Mouse (Mus musculus): ENCODE data around the gene Cdrt4. TPM values are rescaled to one million over a fixed set of nuclear protein-coding genes. Genes with fewer than 3 reads are reported as not detected.

Gene Cdrt4
- polyA plus RNA-seq, 1 experiment, result not detected

GRCm38 (mm10) chr11:62985075-62985474 lies 34.1 kb downstream of the Cdrt4 start:
- no peaks in the 10 kb centered on the region for H3K27me3 ChIP-seq (ENCODE audit: control insufficient read depth)
- no peaks in the 10 kb centered on the region for H3K4me1 ChIP-seq (ENCODE audit: control insufficient read depth)
- no peak overlapping the region for H3K4me3 ChIP-seq (replicated peaks)
- H3K36me3 ChIP-seq (ENCODE audit: control insufficient read depth), result no peaks in the 10 kb centered on the region
- no peaks in the 10 kb centered on the region for H3K9me3 ChIP-seq (ENCODE audit: control insufficient read depth, low read length)
- TF ChIP-seq TAL1 (IDR thresholded peaks at IDR 0.05; ENCODE audit: low read length) (no peak), GATA1 (IDR thresholded peaks at IDR 0.05; ENCODE audit: low read length) (no peak)

- TF ChIP-seq GATA1 (IDR thresholded peaks at IDR 0.05; ENCODE audit: low read length) (no peak), TAL1 (IDR thresholded peaks at IDR 0.05; ENCODE audit: low read length) (no peak)
- no peaks in the 10 kb centered on the region for H3K27me3 ChIP-seq (ENCODE audit: control insufficient read depth)
- H3K36me3 ChIP-seq (ENCODE audit: control insufficient read depth), result no peaks in the 10 kb centered on the region
- H3K4me3 ChIP-seq (replicated peaks), result no peak overlapping the region
- no peaks in the 10 kb centered on the region for H3K4me1 ChIP-seq (ENCODE audit: control insufficient read depth)
- H3K9me3 ChIP-seq (ENCODE audit: control insufficient read depth, low read length), result no peaks in the 10 kb centered on the region
Observed at GRCm38 (mm10) chr11:62986578-62986977, 35.6 kb downstream of the Cdrt4 start.

GRCm38 (mm10) chr11:62990150-62990685 lies 39.2 kb downstream of the Cdrt4 start:
- TF ChIP-seq TAL1 (IDR thresholded peaks at IDR 0.05; ENCODE audit: low read length) (no peak), GATA1 (IDR thresholded peaks at IDR 0.05; ENCODE audit: low read length) (no peak)
- H3K4me3 ChIP-seq (replicated peaks), result no peak overlapping the region

GRCm38 (mm10) chr11:62990811-62991210 lies 39.8 kb downstream of the Cdrt4 start:
- Histone ChIP-seq H3K4me3 (replicated peaks) (no peak overlapping the region), H3K27me3 (ENCODE audit: control insufficient read depth) (no peaks in the 10 kb centered on the region), H3K36me3 (ENCODE audit: control insufficient read depth) (no peaks in the 10 kb centered on the region), H3K9me3 (ENCODE audit: control insufficient read depth, low read length) (no peaks in the 10 kb centered on the region), H3K4me1 (ENCODE audit: control insufficient read depth) (no peaks in the 10 kb centered on the region)
- no peak for TF ChIP-seq GATA1 (IDR thresholded peaks at IDR 0.05; ENCODE audit: low read length)
- TF ChIP-seq TAL1 (IDR thresholded peaks at IDR 0.05; ENCODE audit: low read length), result no peak

More at GRCm38 (mm10) chr11:62990150-62990685, 39.2 kb downstream of the Cdrt4 start:
- Histone ChIP-seq H3K4me1 (ENCODE audit: control insufficient read depth) (no peaks in the 10 kb centered on the region), H3K27me3 (ENCODE audit: control insufficient read depth) (no peaks in the 10 kb centered on the region), H3K36me3 (ENCODE audit: control insufficient read depth) (no peaks in the 10 kb centered on the region), H3K9me3 (ENCODE audit: control insufficient read depth, low read length) (no peaks in the 10 kb centered on the region)

- Histone ChIP-seq H3K9me3 (ENCODE audit: control insufficient read depth, low read length) (no peaks in the 10 kb centered on the region), H3K4me3 (replicated peaks) (no peak overlapping the region), H3K27me3 (ENCODE audit: control insufficient read depth) (no peaks in the 10 kb centered on the region), H3K36me3 (ENCODE audit: control insufficient read depth) (no peaks in the 10 kb centered on the region), H3K4me1 (ENCODE audit: control insufficient read depth) (no peaks in the 10 kb centered on the region)
- no peak for TF ChIP-seq TAL1 (IDR thresholded peaks at IDR 0.05; ENCODE audit: low read length)
- TF ChIP-seq GATA1 (IDR thresholded peaks at IDR 0.05; ENCODE audit: low read length), result no peak
Observed at GRCm38 (mm10) chr11:62992545-62993242, 41.7 kb downstream of the Cdrt4 start.

GRCm38 (mm10) chr11:62995066-62995754 lies 44.2 kb downstream of the Cdrt4 start:
- no peaks in the 10 kb centered on the region for H3K27me3 ChIP-seq (ENCODE audit: control insufficient read depth)
- H3K4me1 ChIP-seq (ENCODE audit: control insufficient read depth), result no peaks in the 10 kb centered on the region
- H3K36me3 ChIP-seq (ENCODE audit: control insufficient read depth), result no peaks in the 10 kb centered on the region
- no peak for TF ChIP-seq TAL1 (IDR thresholded peaks at IDR 0.05; ENCODE audit: low read length)
- no peak for TF ChIP-seq GATA1 (IDR thresholded peaks at IDR 0.05; ENCODE audit: low read length)
- no peaks in the 10 kb centered on the region for H3K9me3 ChIP-seq (ENCODE audit: control insufficient read depth, low read length)
- no peak overlapping the region for H3K4me3 ChIP-seq (replicated peaks)

- H3K9me3 ChIP-seq (ENCODE audit: control insufficient read depth, low read length), result no peaks in the 10 kb centered on the region
- no peaks in the 10 kb centered on the region for H3K27me3 ChIP-seq (ENCODE audit: control insufficient read depth)
- no peak overlapping the region for H3K4me3 ChIP-seq (replicated peaks)
- H3K4me1 ChIP-seq (ENCODE audit: control insufficient read depth), result no peaks in the 10 kb centered on the region
- TF ChIP-seq TAL1 (IDR thresholded peaks at IDR 0.05; ENCODE audit: low read length) (no peak), GATA1 (IDR thresholded peaks at IDR 0.05; ENCODE audit: low read length) (no peak)
- H3K36me3 ChIP-seq (ENCODE audit: control insufficient read depth), result no peaks in the 10 kb centered on the region
Observed at GRCm38 (mm10) chr11:62995755-62996521, 44.9 kb downstream of the Cdrt4 start.

GRCm38 (mm10) chr11:62996522-62996898 lies 45.5 kb downstream of the Cdrt4 start:
- Histone ChIP-seq H3K9me3 (ENCODE audit: control insufficient read depth, low read length) (no peaks in the 10 kb centered on the region), H3K36me3 (ENCODE audit: control insufficient read depth) (no peaks in the 10 kb centered on the region), H3K4me1 (ENCODE audit: control insufficient read depth) (no peaks in the 10 kb centered on the region), H3K27me3 (ENCODE audit: control insufficient read depth) (no peaks in the 10 kb centered on the region), H3K4me3 (replicated peaks) (no peak overlapping the region)
- TF ChIP-seq GATA1 (IDR thresholded peaks at IDR 0.05; ENCODE audit: low read length), result no peak
- TF ChIP-seq TAL1 (IDR thresholded peaks at IDR 0.05; ENCODE audit: low read length), result no peak
